Mouse (Mus musculus) testis, adult 2 months (tissue): ENCODE data around the gene Ubash3b. TPM values are rescaled to one million over a fixed set of nuclear protein-coding genes. Genes with fewer than 3 reads are reported as not detected.

Source experiments
- H3K27ac ChIP-seq: fragments of 200-500 bp; 2 replicates; pipeline ENCODE4 v1.5.1; 2012; ENCODE audit warnings: low read depth, low read length; ENCODE audit not compliant: control insufficient read depth, insufficient read depth
- H3K27me3 ChIP-seq: fragments of 200-500 bp; 2 replicates; pipeline ENCODE4 v1.6.1; 2012; ENCODE audit warnings: mild to moderate bottlenecking, low read length, moderate library complexity; ENCODE audit not compliant: control insufficient read depth, insufficient read depth
- H3K36me3 ChIP-seq: fragments of 200-500 bp; 2 replicates; pipeline ENCODE4 v1.6.1; 2012; ENCODE audit warnings: mild to moderate bottlenecking, low read length; ENCODE audit not compliant: control insufficient read depth, insufficient read depth
- H3K4me1 ChIP-seq: fragments of 200-500 bp; 2 replicates; pipeline ENCODE4 v1.6.1; 2012; ENCODE audit warnings: low read length; ENCODE audit not compliant: control insufficient read depth, insufficient read depth
- H3K4me3 ChIP-seq: fragments of 200-500 bp; 2 replicates; pipeline ENCODE4 v1.5.1; 2012; ENCODE audit warnings: low read depth, mild to moderate bottlenecking, low read length, moderate library complexity, mixed read lengths; ENCODE audit not compliant: control insufficient read depth
- CTCF ChIP-seq: fragments of 200-500 bp; IDR thresholded peaks from 2 replicates; pipeline ENCODE4 v1.5.1; 2012; ENCODE audit warnings: low read depth, mild to moderate bottlenecking, inconsistent platforms, low read length, moderate library complexity; ENCODE audit not compliant: control insufficient read depth, insufficient read depth, insufficient replicate concordance
- POLR2A ChIP-seq: fragments of 200-500 bp; IDR thresholded peaks from 2 replicates; pipeline ENCODE4 v1.6.1; 2012; ENCODE audit warnings: low read depth, mild to moderate bottlenecking, inconsistent platforms, low read length, moderate library complexity; ENCODE audit not compliant: control insufficient read depth
- polyA plus RNA-seq: library from polyadenylated mRNA; depleted of rRNA; stranded (reverse); fragments of >200 nt; gene quantifications from 2 replicates; pipeline ENCODE4 v1.2.3, GENCODE M21; 2012

Gene Ubash3b
- polyA plus RNA-seq, 1 experiment: 1.6 TPM

DNA sequence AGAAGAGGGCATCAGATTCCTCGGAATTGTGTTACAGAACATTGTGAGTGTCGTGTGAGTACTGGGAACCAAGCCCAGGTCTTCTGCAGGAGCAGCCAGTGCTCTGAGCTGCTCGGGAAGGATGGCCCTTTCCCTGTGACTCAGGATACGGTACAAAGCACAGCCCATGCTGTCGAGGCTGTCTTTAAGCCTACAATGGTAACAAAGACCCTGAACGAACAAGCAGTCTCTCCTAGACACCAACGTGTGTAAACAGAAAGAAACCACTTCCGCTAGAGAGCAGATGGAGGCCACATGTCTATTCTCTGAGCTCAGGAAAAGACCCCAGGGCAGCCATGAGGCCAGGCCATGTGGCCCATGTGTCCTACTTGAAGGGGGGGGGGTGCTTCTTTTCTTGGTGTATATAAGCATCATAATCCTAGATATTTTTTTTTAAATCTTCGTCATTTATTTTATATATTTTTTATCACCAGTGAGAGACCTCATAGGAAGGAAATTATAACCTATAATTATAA lies 123.3 kb downstream of the Ubash3b start:
- Histone ChIP-seq H3K36me3 (no peaks in the 10 kb centered on the region), H3K4me1 (no peaks in the 10 kb centered on the region), H3K27me3 (no peaks in the 10 kb centered on the region), H3K27ac (no peak overlapping the region), H3K4me3 (no peak overlapping the region)
- TF ChIP-seq POLR2A (no peak), CTCF (no peak)

DNA sequence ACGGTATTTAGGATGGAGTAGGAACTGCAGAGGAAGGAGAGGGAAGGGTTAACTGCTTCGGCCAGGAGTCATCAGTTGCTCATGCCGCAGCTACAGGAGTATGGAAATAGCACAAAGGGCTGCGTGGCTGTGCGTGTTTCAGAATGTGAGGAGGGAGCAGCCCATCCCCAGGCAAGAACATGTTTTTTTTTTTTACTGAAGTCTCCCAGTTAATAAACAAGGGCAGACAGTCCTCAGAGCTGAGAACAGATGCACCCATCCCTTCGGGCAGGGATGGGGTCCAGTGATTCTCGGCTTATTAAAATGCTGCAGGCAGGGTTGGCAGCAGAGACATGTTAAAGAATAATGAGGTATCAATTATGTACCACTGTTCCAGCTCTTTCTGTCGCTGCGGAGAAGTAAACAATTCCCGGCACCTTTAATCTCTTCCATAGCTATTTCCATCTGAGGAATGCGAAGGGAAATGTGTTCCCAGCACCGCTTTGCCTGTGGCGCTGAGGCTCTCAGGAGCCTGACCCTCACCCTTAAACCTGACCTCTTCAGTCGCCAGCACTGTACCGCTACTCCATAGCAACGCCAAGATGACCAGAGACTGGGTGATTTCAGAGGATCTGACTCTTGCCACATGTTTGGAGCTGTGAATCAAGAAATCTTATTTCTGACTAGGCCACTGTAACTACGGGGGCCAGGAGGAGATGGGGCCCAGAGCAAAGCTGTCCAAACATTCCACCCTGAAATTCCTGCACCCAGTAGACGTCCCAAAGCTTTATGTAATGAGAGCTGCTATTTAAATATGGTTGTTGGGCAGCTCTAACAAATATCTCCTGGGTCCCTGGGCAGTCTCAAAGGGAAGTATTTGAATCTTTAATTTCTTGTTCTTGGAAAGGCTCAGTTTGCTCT lies 129.7 kb downstream of the Ubash3b start:
- Histone ChIP-seq H3K27me3 (no peaks in the 10 kb centered on the region), H3K27ac (no peak overlapping the region)
- TF ChIP-seq POLR2A (no peak), CTCF (no peak)

DNA sequence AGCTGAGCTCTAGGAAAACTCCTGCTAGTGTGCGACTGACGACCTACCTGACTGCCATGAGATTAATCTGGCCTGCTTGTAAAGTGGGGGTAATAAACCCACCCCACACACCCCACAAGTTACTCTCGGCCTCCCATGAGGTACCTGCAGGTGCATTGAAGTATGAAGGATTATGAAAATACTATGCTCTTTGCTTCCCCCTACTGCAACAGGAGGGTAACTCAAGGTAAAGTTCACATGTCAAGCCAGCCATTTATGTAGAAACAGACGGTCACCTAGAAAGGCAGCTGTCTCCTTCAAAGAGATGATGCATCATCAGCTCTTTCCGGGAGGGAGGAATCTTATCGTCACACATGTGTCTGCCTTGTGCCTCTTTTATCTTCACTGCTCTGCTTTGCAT lies 131.7 kb downstream of the Ubash3b start:
- H3K4me3 ChIP-seq: no peak overlapping the region
- no peak overlapping the region for H3K27ac ChIP-seq
- H3K36me3 ChIP-seq: no peaks in the 10 kb centered on the region

More for the DNA sequence above, 129.7 kb downstream of the Ubash3b start:
- H3K36me3 ChIP-seq: no peaks in the 10 kb centered on the region
- H3K4me1 ChIP-seq: no peaks in the 10 kb centered on the region
- H3K4me3 ChIP-seq: no peak overlapping the region

DNA sequence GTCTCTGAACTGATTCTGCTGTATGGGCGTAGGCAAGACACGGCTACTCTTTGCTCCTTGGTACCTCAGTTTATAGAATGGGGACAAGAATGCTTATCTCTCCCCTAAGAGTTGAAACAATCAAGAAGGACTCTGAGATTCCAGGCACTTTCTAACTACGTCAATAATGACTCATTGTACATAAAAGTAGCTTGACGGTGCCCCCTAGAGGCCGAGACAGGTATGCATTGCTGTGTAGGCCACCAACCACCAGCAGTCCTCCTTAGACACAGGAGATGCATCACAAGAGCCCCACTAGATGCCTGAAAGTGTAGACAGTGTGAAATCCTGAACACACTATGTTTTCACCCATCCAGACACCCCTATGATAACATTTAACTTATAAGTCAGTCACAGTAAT lies 133.0 kb downstream of the Ubash3b start:
- H3K27me3 ChIP-seq: no peaks in the 10 kb centered on the region
- TF ChIP-seq POLR2A: no peak
- TF ChIP-seq CTCF: peak; percentile 73; the same call in 1 of the 2 replicates
- peak overlapping the region; percentile 7; the same call in 1 of the 2 replicates for H3K4me3 ChIP-seq
- no peak overlapping the region for H3K27ac ChIP-seq
- no peaks in the 10 kb centered on the region for H3K36me3 ChIP-seq
- H3K4me1 ChIP-seq: no peaks in the 10 kb centered on the region

More for the DNA sequence above, 131.7 kb downstream of the Ubash3b start:
- TF ChIP-seq CTCF (no peak), POLR2A (no peak)
- no peaks in the 10 kb centered on the region for H3K4me1 ChIP-seq
- H3K27me3 ChIP-seq: no peaks in the 10 kb centered on the region

DNA sequence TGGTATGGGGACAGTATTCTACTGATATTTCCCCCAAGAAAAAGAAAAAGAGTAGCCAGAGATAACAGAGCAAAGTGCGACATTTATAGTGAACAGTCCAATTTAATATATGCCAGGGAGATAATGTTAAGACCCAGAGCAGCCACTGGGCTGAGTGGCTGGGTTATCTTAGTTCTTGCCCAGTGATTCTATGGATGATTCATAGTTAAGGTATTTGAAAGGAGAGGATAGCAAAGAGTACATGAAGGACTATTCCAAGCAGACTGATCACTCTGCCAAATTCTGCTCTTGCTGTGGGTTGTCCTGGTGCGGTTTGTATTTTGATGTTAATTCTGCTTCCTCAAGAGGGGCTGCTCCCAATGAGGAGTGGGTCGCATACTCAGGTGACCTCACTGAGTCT lies 139.8 kb downstream of the Ubash3b start:
- no peak for TF ChIP-seq POLR2A
- TF ChIP-seq CTCF: no peak
- H3K36me3 ChIP-seq: no peaks in the 10 kb centered on the region
- no peaks in the 10 kb centered on the region for H3K27me3 ChIP-seq
- no peaks in the 10 kb centered on the region for H3K4me1 ChIP-seq
- H3K4me3 ChIP-seq: no peak overlapping the region
- no peak overlapping the region for H3K27ac ChIP-seq

DNA sequence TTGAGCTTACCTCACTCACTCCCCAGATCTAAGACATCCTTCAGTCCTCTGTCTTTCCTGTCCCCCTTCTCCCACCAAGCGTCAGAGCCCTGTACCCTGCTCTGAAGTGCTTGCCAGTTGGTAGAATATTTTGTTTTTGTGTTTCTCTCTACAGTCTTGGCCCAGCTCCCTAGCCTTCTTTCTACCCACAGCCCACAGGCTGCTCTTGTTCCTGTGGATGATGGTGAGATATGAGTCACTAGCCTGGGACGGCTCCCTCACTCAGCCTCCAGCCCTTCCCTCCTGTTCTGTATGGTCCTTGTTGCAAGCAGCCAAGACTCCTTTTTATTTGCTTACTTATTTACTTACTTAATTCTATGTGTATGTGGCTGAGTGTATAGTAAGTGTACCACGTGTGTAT lies 141.0 kb downstream of the Ubash3b start:
- Histone ChIP-seq H3K27me3 (no peaks in the 10 kb centered on the region), H3K4me1 (no peaks in the 10 kb centered on the region)
- no peak for TF ChIP-seq POLR2A
- TF ChIP-seq CTCF: no peak

DNA sequence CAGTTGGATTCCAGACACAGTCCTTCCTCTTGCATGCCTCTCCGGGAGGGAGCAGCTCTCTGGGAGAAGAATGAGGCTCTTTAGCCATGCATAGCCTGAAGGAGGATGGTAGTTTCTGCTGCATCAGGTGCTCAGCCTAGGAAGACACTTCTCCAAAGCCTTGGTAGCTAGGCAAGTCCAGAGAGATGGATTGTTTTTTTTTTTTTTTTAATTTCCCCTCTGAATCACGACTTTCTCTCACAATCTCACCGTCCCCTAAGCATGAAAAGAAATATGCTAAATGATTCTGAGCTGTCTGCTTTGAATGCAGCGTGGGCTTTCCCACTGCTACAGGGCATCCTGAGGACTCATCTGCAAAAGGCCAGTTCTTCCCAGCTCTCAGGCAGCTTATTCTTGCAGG lies 147.0 kb downstream of the Ubash3b start:
- H3K4me3 ChIP-seq: no peak overlapping the region
- H3K27me3 ChIP-seq: no peaks in the 10 kb centered on the region
- no peaks in the 10 kb centered on the region for H3K4me1 ChIP-seq
- H3K27ac ChIP-seq: no peak overlapping the region
- TF ChIP-seq CTCF (no peak), POLR2A (no peak)
- no peaks in the 10 kb centered on the region for H3K36me3 ChIP-seq

More for the DNA sequence above, 141.0 kb downstream of the Ubash3b start:
- no peak overlapping the region for H3K27ac ChIP-seq
- no peak overlapping the region for H3K4me3 ChIP-seq
- no peaks in the 10 kb centered on the region for H3K36me3 ChIP-seq
